Mouse (Mus musculus): ENCODE data around the gene Galnt2.

Galnt2 gene

DNA sequence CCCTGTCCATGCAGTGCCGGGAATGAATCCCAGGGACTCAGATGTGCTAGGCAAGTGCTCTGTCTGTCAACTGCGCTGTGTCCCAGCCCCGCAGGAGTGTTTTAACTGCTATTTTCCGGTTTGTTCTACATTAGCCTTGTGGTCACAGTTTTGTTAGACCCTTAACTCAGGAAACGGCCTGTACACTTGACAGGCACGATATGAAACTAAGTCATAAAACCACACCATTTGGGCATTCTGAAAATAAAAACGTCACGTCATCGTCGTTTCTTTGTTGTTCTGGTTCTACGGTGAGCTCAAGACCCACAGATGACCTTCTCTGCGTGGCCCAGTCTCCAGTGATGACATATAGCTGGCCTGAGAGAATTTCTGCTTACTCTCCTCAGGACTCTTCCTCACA lies 40.3 kb downstream of the Galnt2 start:
- in situ Hi-C loops (cut with MboI) = no loop called here

DNA sequence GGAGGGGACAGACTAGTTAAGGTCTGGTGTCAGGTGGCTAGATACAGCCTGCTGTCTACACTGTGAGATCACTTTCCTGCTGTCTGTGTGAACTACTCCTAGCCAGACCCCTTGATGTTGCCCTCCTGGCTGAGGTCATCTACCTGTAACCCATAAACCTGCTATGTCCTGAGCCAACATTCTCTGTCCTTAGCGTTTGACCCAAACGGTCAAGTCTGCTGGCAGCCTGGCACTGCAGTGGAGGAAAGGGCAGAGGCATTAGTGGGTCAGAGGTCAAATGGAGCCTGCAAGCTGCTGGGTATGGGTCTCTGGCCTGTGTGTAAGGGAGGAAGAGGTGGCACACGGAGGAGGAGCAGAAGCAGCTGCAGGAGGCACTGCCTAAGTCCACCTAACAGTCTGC lies 41.6 kb downstream of the Galnt2 start:
- in situ Hi-C loops (cut with MboI) = no loop called here

DNA sequence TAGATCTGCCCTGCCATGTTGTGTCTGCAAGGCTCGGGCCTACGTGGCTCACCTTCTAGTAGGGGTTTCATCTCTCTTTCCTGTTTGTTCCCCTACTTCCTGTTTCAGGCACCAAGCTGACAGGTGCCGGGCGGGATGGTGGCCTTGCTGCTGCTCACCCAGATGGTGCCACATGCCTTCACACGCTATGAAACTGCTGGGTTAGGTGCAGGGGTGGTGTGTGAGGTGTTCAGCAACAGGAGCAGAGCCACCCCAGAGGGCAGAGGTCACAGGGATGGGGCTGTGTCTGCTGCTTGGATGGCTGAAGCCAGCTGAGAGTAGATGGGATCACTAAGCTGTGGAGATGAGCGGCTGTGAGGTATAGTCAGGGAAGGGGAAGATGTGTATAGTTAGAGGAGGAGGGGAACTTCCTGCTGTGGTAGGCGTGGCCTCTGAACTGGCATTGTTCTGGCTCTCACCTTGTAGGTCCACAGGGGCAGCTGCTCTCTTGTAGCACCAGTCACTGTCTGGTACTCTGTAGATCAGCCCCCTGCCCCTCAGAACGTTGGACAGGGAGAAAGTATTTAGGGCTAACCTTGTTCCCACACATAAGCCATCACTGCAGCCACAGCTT lies 42.5 kb downstream of the Galnt2 start:
- in situ Hi-C loops (cut with MboI) = no loop called here

DNA sequence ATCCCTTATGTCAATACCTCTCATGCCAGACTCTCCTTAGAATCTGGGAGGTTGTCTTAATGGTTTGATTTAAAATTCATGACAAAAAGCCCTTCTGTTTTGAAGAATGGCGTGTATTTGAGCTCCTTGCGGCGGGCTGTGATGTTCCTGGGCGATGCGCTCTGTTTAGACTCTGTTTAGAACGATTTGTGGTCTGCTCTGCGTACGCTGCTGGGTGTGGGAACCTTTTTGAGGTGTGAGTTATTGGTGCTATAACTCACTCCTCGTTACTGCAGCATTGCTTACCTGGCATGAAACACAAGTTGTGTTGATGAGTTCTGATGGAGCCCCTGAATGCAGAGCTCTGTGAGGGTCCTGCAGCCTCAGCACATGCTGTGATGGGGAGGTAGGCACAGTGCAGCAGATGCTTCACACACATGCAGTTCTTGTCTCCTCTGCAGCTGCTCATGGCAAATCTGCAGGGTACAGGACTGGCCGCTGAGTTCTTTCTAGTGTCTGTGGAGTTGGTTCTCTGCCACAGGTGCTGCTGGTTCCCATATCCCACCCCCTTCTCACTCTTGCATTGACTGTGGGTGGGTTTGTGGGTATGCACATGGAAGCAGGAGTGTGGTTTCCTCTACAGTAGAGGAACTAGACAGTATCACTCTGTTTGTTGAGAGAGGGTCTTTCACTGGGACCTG lies 43.4 kb downstream of the Galnt2 start:
- in situ Hi-C loops (cut with MboI) = no loop called here

DNA sequence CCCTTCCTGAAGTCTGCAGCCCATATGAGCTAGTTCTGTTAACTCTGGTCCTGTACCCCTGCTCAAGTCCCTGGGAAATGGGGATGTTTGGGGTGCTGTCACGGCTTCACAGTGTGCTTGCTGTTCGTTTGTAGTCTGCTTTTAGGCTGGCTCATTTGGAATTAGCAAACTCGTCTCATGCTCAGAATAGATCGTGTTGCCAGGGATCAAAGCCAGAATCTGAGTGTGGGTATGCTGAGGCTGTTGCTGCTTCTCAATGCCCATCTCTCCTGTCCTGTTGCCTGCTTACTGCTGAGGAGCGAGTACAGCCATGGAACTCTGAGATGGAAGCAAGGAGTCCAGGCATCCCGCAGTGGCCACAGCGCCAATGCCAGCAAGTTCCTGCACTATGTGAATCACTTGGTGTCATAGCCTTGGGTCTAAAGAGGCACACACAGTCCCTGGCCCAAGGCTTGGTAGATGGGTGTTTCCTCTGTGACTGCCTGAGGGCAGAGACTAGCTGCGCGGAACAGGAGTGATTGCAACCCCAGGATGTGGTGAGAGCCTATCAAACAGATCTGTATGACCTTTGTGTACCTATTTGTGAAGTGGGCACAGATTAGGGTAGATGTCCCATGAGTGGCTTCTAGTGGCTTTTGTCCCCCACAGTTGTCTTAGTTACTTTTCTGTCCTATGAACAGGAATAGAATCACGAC lies 44.3 kb downstream of the Galnt2 start:
- in situ Hi-C loops (cut with MboI) = no loop called here

DNA sequence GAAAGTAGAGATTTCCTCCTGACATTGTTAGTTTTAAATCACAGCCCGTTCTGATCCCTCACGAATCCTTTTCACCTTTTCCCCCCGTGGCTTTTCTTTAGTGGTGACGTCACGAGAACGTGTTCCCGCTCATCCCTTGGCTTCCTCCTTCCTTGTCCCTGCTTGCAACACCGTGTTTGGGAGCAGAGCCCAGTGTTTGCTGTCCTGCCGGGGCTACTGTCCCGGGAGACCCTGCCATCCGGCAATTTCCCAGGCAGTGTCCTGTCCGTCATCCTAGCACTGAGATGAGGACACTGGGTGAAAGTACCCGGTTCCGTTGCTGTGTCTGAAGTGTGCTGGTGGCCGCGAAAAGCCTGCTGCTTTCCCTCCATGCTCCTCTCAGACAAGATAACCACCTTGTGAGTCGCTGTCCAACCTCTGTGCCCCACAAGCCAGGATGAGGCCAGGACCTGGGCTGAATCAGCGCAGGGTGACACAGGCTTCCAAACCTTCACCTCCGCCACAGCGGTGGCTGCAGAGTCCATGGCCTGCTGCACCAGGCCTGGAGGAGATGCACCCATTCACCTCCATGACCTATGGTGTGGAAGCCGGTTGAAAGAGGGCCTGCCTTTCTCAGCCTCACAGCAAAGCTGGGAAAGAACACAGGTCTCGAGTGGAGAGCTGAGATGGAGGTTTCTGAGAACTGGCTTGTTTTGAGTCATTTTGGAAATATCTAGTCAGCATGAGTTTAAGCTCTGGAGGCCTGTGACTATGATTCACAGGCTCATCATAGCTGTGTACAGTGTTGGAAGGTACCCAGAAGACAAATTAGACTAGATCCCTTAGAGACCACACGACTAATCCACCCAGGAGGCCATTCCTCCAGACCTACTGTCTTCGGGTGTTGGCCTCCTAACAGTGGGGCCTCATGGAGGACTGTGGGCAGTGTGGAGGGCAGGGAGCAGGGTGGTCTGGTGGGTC lies 47.0 kb downstream of the Galnt2 start:
- in situ Hi-C loops (cut with MboI) = no loop called here

DNA sequence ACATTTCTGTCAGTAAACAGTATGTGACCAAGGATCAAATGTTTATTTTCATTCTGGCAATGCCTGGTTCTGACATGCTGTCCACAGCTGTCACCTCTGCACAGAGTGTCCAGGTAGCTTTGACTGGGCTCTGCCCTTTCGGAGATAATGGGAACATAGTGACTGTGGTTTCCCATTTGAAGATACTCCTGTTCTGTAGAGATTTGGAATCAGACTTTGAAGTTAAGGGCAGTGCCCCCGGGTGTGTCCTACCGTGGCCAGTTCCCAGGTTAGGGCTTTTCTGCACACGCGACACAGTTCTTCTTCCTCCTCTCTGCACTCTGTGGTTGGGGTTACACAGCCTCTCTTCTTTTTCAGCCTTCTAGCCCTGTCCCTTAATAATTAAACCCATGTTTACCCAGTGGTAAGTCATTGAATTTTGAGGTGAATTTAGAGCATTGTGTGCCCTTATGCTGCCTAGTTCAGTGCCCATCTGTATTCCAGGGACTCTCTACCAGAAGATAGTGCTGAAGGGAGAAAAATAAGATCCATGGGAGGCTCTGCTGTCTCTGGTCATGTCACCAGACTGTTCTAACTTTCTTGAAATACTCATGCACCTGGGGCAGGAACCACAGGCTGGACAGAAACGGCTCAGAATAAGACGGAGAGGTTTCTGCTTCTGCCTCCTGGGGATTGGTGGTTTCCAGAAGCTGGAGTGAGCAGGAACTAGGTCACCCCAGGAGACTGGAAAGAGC lies 47.9 kb downstream of the Galnt2 start:
- in situ Hi-C loops (cut with MboI) = no loop called here

DNA sequence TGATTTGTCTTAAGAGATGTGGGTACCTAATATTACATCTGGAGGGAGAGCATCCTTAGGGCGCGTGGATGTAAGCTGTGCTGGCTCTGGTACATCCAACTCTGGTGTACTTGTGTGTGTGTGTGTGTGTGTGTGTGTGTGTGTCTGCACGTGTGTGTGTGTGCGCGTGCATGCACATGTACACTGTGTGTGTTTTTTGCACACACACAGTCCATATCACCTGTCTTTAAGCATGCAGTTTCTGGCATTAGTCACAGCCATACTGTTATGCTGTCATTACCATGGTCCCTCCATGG lies 48.4 kb downstream of the Galnt2 start:
- in situ Hi-C loops (cut with MboI) = no loop called here

DNA sequence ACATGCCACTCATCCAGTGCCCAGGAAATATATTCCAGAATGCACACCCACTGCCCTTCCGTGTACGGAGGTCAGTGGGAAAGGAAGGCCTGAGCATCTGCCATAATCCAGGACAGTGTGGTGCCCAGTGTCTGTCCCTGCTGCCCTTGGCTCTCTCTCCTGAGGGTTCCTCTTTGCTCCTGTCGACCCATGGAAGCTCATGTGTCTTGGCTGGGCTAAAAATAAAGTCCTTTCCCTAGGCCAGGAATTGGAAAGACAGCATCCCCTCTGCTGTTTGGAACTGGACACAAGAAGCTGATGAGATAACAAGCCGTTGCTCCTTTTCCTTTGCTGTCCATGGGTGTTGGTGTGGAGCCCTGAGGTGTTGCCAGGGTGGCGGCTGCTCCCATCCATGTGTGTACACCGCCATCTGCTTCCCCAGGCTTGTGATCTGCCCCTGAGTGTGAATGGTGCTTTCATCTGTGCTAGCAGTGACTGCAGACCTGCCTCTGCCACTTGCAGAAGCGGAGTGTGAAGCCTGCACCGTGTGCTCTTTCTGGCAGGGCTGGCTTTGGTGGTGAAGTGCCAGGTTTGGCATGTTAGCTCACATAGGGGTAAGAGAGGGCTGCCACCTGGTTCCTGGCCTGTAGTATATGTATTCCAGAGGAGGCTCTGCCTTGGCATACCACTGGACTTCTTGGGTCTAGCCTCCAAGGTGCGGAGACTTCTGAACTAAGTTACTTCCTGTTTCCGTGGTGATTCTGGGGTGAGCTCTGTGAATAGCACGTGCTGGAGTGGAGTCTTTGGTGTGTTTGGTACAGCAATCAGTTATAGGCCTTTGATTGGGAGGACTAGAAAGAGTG lies 50.7 kb downstream of the Galnt2 start:
- in situ Hi-C loops (cut with MboI) = no loop called here

DNA sequence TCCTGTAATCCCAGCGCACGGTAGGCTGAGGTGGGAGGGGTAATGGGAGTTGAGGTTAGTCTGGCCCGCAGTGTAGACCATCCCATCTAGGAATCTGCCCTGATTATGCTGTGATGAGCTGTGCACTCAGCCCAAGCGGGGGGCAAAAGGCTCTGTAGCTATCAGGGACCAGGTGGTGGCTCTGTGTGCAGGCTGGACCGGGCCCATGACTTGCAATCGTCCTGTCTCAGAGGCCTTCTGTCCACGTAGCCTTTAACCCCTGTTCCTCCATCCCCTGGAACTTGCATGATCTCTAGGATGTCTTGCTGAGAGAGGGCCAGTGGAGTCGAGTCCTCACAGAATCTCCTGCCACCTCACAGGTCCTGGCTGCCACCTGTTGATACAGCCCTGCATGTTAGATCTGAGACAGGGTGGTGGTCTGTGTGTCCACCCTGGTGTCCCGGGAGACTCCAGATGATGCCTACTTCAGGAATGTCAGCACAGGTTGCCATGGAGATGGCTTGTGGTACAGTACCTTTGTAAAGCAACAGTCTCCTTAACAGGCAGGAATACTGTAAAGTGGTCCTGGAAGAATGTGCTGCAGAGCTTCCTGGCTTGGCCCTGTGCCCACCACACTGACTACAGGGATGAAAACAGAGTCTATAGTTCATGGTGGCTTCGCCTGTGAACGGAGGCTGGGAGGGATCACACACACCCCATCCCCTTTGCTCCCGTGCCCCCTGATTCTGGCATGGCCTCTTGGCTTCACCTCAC lies 51.9 kb downstream of the Galnt2 start:
- in situ Hi-C loops (cut with MboI) = no loop called here

DNA sequence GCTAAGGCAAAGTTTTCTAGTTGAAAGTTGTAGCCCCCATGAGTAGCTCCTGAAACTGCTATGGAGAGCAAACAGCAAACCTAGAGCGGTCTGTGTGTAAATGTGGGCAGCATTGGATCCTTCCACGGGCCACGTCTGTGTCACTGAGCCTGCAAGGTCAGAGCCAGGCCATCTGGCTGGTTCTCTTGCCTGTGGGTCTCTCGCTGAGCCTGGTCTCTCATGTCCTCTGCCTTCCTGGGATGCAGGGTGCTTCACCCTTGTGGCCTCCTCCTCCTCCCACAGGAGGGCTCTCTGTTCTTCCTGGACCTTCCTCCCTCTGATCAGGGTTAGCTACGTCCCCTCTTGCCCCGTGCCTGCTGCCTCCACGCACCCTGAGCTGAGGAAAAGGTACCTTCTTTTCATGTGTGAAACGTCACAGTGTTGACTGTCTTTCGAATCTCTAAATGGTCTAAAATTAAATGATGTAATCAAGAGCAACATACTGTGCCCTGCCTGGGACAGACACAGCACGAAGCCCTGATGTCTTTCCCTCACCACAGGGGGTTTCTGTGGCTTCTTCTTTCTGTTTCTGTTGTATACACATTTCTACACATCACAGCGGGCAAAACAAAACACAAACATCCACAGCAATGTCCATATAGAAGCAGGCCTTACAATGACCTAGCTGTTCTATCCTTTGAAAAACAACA lies 52.6 kb downstream of the Galnt2 start:
- in situ Hi-C loops (cut with MboI) = no loop called here

DNA sequence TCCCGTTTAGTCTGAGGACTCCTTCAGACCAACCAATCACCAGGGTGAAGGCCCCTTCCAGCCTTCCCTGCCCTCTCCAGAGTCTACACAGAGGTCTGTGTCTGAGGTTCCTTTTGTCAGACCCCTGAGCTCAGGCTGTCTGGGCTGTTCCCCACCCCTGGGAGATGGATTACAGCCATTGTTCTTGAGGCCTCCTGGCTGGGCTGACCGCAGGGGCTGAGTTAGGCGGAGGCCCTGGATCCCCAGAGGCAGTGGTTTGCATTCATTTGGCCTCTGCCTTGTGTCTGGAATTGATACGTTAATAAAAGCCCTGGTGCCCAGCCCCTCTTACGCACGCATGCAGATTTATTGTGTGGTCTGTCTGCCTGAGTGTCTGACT lies 53.1 kb downstream of the Galnt2 start:
- in situ Hi-C loops (cut with MboI) = no loop called here

DNA sequence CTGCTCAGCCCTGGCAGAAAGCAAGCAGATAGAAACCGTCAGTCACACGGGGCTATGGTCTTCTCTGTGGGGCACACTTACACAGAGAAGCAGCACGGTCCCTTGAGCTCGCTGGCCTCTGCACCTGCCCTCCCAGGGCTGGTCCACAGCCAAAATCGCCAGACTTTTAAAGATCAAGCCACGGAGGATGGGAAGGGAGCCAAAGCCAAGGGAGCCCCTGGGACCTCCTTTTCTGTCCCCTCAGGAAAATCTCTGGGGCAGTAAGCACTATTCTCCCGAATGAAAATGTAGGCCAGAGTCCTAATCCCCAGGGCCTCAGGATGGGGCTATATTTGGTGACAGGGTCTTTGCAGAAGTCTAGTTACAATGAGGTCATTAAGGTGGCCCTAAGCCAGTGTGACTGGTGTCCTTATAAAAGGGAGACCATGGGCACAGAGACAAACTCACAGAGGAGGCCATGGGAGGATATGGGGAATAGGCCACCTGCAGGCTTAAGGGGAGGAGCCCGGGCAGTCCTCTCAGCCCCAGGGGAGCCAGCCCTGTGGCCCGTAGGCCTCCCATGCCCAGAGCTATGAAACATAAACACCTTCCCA lies 53.9 kb downstream of the Galnt2 start:
- in situ Hi-C loops (cut with MboI) = no loop called here

DNA sequence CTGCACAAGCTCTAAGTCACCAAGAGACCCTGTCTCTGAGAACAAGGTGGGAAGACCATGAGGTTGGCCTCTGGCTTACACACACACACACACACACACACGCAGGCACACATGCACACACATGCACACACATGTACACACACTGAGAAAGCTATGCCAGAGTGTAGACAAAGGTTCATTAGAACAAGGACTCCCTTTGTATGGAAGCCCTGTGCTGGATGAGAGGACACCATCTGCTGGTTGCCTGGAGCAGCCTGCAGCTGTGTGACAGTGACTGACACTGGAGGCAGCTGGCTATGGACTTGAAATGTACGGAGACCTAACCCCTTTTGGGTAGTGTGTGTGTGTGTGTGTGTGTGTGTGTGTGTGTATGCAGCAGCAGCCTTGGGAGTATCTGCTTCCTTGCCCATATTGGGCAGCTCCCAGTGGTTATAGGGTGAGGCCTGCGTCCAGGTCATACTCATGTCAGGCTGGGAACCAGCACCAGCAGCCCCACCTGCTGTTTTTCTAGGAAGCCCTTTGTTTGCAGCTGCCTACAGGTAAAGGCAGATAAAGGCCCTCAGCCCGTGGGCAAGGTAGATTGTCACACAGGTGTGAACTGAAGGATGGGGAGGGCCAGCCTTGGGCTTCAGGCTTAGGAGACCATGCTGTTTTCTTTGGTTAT lies 55.4 kb downstream of the Galnt2 start:
- in situ Hi-C loops (cut with MboI) = no loop called here

DNA sequence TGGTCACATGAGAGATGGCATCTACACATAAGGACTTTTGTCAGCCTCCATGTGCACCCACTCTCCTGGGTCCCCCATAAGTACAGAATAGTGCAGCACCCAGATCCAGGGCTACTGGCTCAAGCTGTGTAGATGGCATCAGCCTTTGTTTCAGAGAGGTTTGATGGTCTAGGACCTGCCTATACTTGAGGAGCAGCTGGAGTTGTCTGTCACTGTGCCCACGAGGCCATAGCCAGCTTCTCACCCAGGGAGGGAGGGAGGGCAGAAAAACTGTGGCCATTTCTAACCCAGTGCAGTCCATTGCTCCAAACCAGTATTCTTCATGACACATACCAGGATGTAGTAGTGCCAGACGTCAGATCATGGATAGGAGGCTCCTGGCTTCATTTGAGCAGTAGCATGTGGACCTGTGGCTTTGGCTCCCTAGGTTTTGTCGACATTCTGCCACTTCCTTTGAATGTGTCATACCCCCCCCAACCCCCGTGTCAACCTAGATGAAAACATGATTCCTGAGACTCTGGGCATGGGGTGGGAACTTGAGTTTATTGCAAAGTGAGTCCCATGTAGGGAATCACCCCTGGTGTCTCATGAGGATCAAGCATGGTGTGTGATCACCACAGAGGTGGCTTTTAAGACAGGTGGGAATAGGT lies 57.1 kb downstream of the Galnt2 start:
- in situ Hi-C loops (cut with MboI) = no loop called here

DNA sequence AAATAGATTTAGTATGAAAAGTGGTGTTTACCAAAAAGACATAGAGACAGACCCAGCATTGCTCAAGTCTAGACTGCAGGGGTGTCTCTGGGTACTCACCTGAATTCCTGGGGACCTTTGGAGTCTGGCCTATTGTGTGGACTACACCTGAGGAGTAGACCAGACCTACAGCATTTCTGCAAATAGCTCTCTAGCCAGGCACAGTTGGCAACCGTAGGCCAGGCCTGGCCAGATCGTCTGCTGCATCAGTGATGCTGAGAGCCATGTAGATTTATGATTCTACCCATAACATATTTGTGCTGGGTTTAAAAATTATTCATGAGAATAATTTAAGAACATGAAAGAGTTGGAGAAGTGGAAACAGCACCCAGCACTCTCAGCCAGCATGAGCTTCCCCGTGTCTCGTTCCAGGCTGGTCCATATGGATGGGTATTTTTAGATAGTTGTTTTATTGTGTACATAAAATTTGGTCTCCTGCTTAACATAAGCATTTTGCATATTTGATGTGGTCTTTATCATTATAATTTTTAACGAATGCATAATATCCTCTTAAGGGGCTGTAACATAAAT lies 58.4 kb downstream of the Galnt2 start:
- in situ Hi-C loops (cut with MboI) = no loop called here

DNA sequence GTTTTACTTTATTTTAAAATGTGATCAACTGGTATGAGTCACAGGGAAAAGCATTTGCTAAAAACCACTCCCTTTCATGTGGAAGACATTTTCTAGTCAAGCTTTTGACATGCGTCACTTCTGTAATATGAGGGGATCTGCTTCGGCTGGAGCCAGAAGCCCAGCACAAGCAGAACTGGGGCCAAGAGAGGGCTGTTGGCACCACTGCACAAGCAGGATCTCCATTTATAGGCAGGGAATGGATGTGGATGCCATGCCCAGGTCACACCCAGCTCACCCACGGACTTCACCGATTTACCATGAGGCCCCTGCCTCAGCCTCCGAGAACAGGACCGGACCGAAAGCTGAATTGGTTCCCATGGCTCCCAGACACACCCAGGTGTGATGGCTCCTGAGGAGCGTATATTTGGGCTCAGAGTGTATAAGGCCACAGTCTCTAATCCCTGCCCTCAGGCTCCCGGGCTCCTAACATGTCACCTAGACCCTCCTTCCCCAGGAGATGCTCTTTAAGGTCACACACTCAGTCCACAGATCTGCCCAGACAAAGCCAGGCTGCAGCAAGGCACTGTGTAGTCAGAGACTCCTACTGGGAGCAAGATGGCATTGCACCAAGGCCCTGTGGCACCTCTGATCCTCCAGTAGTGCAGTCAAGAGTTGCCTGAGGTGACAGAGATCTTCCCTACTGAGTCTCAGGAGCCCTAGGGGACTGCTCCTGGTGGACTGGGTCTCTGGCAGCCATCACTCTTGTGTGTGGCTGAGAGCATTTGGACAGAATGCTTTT lies 59.9 kb downstream of the Galnt2 start:
- in situ Hi-C loops (cut with MboI) = no loop called here
